Mouse (Mus musculus) limb, embryonic 13.5 days (tissue): ENCODE data around the gene Fxyd2. TPM values are rescaled to one million over a fixed set of nuclear protein-coding genes. Genes with fewer than 3 reads are reported as not detected.

ENCODE experiments used
- ATAC-seq: fragments of 200-750 bp; cut with Nextera tagmentation; 2 replicates; pipeline ENCODE4 v1.8.0; 2017; ENCODE audit warnings: low read depth, moderate number of reproducible peaks, moderate TSS enrichment; ENCODE audit not compliant: low FRiP score
- H3K27ac ChIP-seq: fragments of 300-500 bp; sonication (generic); 2 replicates; pipeline ENCODE4 v1.5.1; 2015; ENCODE audit warnings: inconsistent platforms, mild to moderate bottlenecking, moderate library complexity
- H3K27me3 ChIP-seq: fragments of 300-500 bp; sonication (generic); 2 replicates; pipeline ENCODE4 v1.6.1; 2015; ENCODE audit warnings: mild to moderate bottlenecking, inconsistent platforms
- H3K36me3 ChIP-seq: fragments of 300-500 bp; sonication (generic); 2 replicates; pipeline ENCODE4 v1.6.1; 2015; ENCODE audit warnings: inconsistent platforms, mild to moderate bottlenecking, moderate library complexity
- H3K4me1 ChIP-seq: fragments of 300-500 bp; sonication (generic); 2 replicates; pipeline ENCODE4 v1.6.1; 2015; ENCODE audit warnings: inconsistent platforms
- H3K4me2 ChIP-seq: fragments of 300-500 bp; sonication (generic); replicated peaks from 2 replicates; pipeline ENCODE4 v1.6.1; 2015; ENCODE audit warnings: inconsistent platforms, mild to moderate bottlenecking, moderate library complexity
- H3K4me3 ChIP-seq: fragments of 300-500 bp; sonication (generic); 2 replicates; pipeline ENCODE4 v1.5.1; 2015; ENCODE audit warnings: moderate library complexity, mild to moderate bottlenecking, inconsistent platforms
- H3K9ac ChIP-seq: fragments of 300-500 bp; sonication (generic); 2 replicates; pipeline ENCODE4 v1.6.1; 2015; ENCODE audit warnings: mild to moderate bottlenecking, inconsistent platforms
- H3K9me3 ChIP-seq: fragments of 300-500 bp; sonication (generic); 2 replicates; pipeline ENCODE4 v1.6.1; 2016; ENCODE audit warnings: inconsistent platforms
- WGBS: fragments of 180-500 bp; shearing (Covaris S2); methylation state at CpG from one replicate; pipeline ENCODE4 v1.1.7; 2015; 5-methylcytosine and 5-hydroxymethylcytosine counted together
- polyA plus RNA-seq: library from polyadenylated mRNA; unstranded; fragments of >200 nt; fragmentation: Nextera tagmentation; extraction: Ambion mirVana; gene quantifications from 2 replicates; pipeline ENCODE4 v1.2.1, GENCODE M21; 2015

Gene Fxyd2
- polyA plus RNA-seq, 1 experiment from 2014 or later: 3.8 TPM

DNA sequence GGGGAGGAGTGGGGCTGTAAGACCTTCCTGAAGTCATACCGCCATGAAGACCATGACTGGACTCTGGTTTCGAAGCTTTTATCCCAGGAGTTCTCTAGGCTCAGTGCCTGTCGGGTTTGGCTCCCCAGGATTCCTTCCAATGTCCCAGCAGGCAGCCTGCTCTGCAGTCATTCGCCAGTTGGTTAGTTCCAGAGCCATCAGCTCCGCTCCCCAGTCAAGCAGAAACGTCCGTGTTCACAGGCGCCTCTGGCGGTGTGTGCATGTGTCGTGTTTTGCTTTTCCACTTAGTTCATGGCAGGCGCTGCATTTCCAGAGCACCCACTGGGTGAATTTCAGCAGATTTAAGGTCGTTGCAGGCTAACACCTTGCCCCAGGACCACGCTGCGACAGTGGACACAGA is 58.9 kb downstream of the Fxyd2 start:
- H3K4me1 ChIP-seq: peaks cover 9% of the 10 kb centered on the region
- 58% methylated on average over 14 of the region's 14 CpGs for WGBS
- 0 out of 2 replicates have a peak, but pooled peaks cover 2% of the 10 kb centered on the region for H3K27me3 ChIP-seq
- H3K27ac ChIP-seq: no peak overlapping the region
- no peak overlapping the region for H3K9ac ChIP-seq
- H3K4me3 ChIP-seq: no peak overlapping the region
- ATAC-seq: no peak
- H3K9me3 ChIP-seq: no peaks in the 10 kb centered on the region
- H3K36me3 ChIP-seq: no peaks in the 10 kb centered on the region
- no peak overlapping the region for H3K4me2 ChIP-seq

Other genes starting within 250 kb of the Fxyd2 start
- gene BC049352, start 217.7 kb upstream of the Fxyd2 start, polyA plus RNA-seq: not detected in 2 replicates
- 0.22 and 0.24 TPM in 2 replicates for gene Tmprss4, start 195.6 kb upstream of the Fxyd2 start, polyA plus RNA-seq
- gene Il10ra, start 130.5 kb upstream of the Fxyd2 start, polyA plus RNA-seq: 0.69 and 0.92 TPM in 2 replicates
- gene Tmprss13, start 80.6 kb upstream of the Fxyd2 start, polyA plus RNA-seq: 1.6 and 1.7 TPM in 2 replicates
- 134 and 137 TPM in 2 replicates for gene Fxyd6, start 29.5 kb upstream of the Fxyd2 start, polyA plus RNA-seq
- gene Dscaml1, start 27.0 kb downstream of the Fxyd2 start, polyA plus RNA-seq: 0.79 and 0.83 TPM in 2 replicates